Mouse (Mus musculus): ENCODE measurements at regions not wholly inside any gene's neighbourhood (a gene's known extent, or its start where the extent isn't known, plus 50 kb on each side); places are given as distances from the start of the nearest gene placed in this dataset.

GRCm38 (mm10) chr12:70547199-70547598, 94.3 kb downstream of the Tmx1 start:
- H3K27me3 ChIP-seq, result no peaks in the 10 kb centered on the region
- in situ Hi-C loops (cut with MboI; ENCODE audit: low pct_unique_long_range_greater_than_20kb), result no loop called here
- ChIA-PET CTCF (interaction anchor here (0.8 kb wide), 1 partner anchor 11 kb away, joined by 3 read pairs; no protein-coding TSS in a partner anchor), POLR2A (no interaction called here)
- DNase-seq (ENCODE audit: low read depth, low spot score) (peak; percentile 39), ATAC-seq (no peak)
- TF ChIP-seq CTCF (IDR thresholded peaks at IDR 0.05), result no peak

- no peak for TF ChIP-seq CTCF (IDR thresholded peaks at IDR 0.05)
- in situ Hi-C loops (cut with MboI; ENCODE audit: low pct_unique_long_range_greater_than_20kb), result no loop called here
- no peak for DNase-seq (ENCODE audit: low read depth, low spot score)
- H3K27me3 ChIP-seq, result no peaks in the 10 kb centered on the region
- POLR2A ChIA-PET, result no interaction called here
- no peak for ATAC-seq
- CTCF ChIA-PET, result interaction anchor here (1.4 kb wide), 1 partner anchor 10 kb away, joined by 4 read pairs; no protein-coding TSS in a partner anchor
Observed at GRCm38 (mm10) chr12:70549296-70549695, 96.4 kb downstream of the Tmx1 start.

- in situ Hi-C loops (cut with MboI; ENCODE audit: low pct_unique_long_range_greater_than_20kb), result no loop called here
- DNase-seq (ENCODE audit: low read depth, low spot score), result no peak
- H3K27me3 ChIP-seq, result no peaks in the 10 kb centered on the region
- ATAC-seq, result no peak
- TF ChIP-seq CTCF (IDR thresholded peaks at IDR 0.05), result no peak
- ChIA-PET CTCF (interaction anchor here (1.9 kb wide), 1 partner anchor 356 kb away, joined by 5 read pairs; no protein-coding TSS in a partner anchor), POLR2A (no interaction called here)
Observed at GRCm38 (mm10) chr12:70553866-70554265, 101.0 kb downstream of the Tmx1 start.

- ChIA-PET CTCF (interaction anchor here (1.9 kb wide), 1 partner anchor 356 kb away, joined by 5 read pairs; no protein-coding TSS in a partner anchor), POLR2A (no interaction called here)
- ATAC-seq (no peak), DNase-seq (ENCODE audit: low read depth, low spot score) (no peak)
- in situ Hi-C loops (cut with MboI; ENCODE audit: low pct_unique_long_range_greater_than_20kb), result no loop called here
- H3K27me3 ChIP-seq, result no peaks in the 10 kb centered on the region
- TF ChIP-seq CTCF (IDR thresholded peaks at IDR 0.05), result no peak
Observed at GRCm38 (mm10) chr12:70554586-70554985, 101.7 kb downstream of the Tmx1 start.

- DNase-seq (ENCODE audit: low read depth, low spot score) (peak; percentile 61), ATAC-seq (no peak)
- POLR2A ChIA-PET, result interaction anchor here (0.6 kb wide), 1 partner anchor 158 kb away, joined by 3 read pairs; no protein-coding TSS in a partner anchor
Observed at GRCm38 (mm10) chr12:70555723-70556122, 102.8 kb downstream of the Tmx1 start.

GRCm38 (mm10) chr12:70556820-70557219, 103.9 kb downstream of the Tmx1 start:
- ATAC-seq (no peak), DNase-seq (ENCODE audit: low read depth, low spot score) (no peak)
- POLR2A ChIA-PET, result no interaction called here
- CTCF ChIA-PET, result interaction anchor here (1.5 to 2.1 kb wide), 2 partner anchors 22 to 31 kb away, joined by 3 to 5 read pairs; no protein-coding TSS in a partner anchor
- no peak for TF ChIP-seq CTCF (IDR thresholded peaks at IDR 0.05)
- H3K27me3 ChIP-seq, result no peaks in the 10 kb centered on the region
- in situ Hi-C loops (cut with MboI; ENCODE audit: low pct_unique_long_range_greater_than_20kb), result no loop called here

More at GRCm38 (mm10) chr12:70555723-70556122, 102.8 kb downstream of the Tmx1 start:
- CTCF ChIA-PET, result interaction anchor here (1.3 to 2.1 kb wide), 2 partner anchors 23 to 26 kb away, joined by 4 to 5 read pairs; no protein-coding TSS in a partner anchor
- in situ Hi-C loops (cut with MboI; ENCODE audit: low pct_unique_long_range_greater_than_20kb), result no loop called here
- no peak for TF ChIP-seq CTCF (IDR thresholded peaks at IDR 0.05)
- no peaks in the 10 kb centered on the region for H3K27me3 ChIP-seq

GRCm38 (mm10) chr12:70563446-70563845, 110.6 kb downstream of the Tmx1 start:
- in situ Hi-C loops (cut with MboI; ENCODE audit: low pct_unique_long_range_greater_than_20kb), result no loop called here
- DNase-seq (ENCODE audit: low read depth, low spot score), result no peak
- no peaks in the 10 kb centered on the region for H3K27me3 ChIP-seq
- ChIA-PET POLR2A (no interaction called here), CTCF (no interaction called here)
- no peak for TF ChIP-seq CTCF (IDR thresholded peaks at IDR 0.05)
- ATAC-seq, result no peak

- ATAC-seq, result no peak
- TF ChIP-seq CTCF (IDR thresholded peaks at IDR 0.05), result no peak
- H3K27me3 ChIP-seq, result no peaks in the 10 kb centered on the region
- CTCF ChIA-PET, result no interaction called here
- in situ Hi-C loops (cut with MboI; ENCODE audit: low pct_unique_long_range_greater_than_20kb), result no loop called here
- no peak for DNase-seq (ENCODE audit: low read depth, low spot score)
- POLR2A ChIA-PET, result no interaction called here
Observed at GRCm38 (mm10) chr12:70575665-70576064, 122.8 kb downstream of the Tmx1 start.

- no peaks in the 10 kb centered on the region for H3K27me3 ChIP-seq
- ChIA-PET CTCF (interaction anchor here (1.6 kb wide), 1 partner anchor 21 kb away, joined by 5 read pairs; no protein-coding TSS in a partner anchor), POLR2A (no interaction called here)
- in situ Hi-C loops (cut with MboI; ENCODE audit: low pct_unique_long_range_greater_than_20kb), result no loop called here
- ATAC-seq (no peak), DNase-seq (ENCODE audit: low read depth, low spot score) (no peak)
- no peak for TF ChIP-seq CTCF (IDR thresholded peaks at IDR 0.05)
Observed at GRCm38 (mm10) chr12:70577769-70578168, 124.9 kb downstream of the Tmx1 start.

GRCm38 (mm10) chr12:70579328-70579905, 126.5 kb downstream of the Tmx1 start:
- CTCF ChIA-PET, result interaction anchor here (1.6 kb wide), 1 partner anchor 23 kb away, joined by 5 read pairs; no protein-coding TSS in a partner anchor
- POLR2A ChIA-PET, result interaction anchor here (0.5 to 0.7 kb wide), 2 partner anchors 112 to 263 kb away, joined by 3 to 4 read pairs; no protein-coding TSS in a partner anchor
- DNase-seq (ENCODE audit: low read depth, low spot score), result no peak

GRCm38 (mm10) chr12:70586181-70586580, 133.3 kb downstream of the Tmx1 start:
- H3K27me3 ChIP-seq, result no peaks in the 10 kb centered on the region
- TF ChIP-seq CTCF (IDR thresholded peaks at IDR 0.05), result no peak
- ChIA-PET POLR2A (interaction anchor here (0.7 to 1.3 kb wide), 2 partner anchors 89 to 283 kb away, joined by 3 to 5 read pairs; no protein-coding TSS in a partner anchor), CTCF (interaction anchor here (1.0 to 2.1 kb wide), 3 partner anchors 27 to 324 kb away, joined by 3 to 8 read pairs (median 5); no protein-coding TSS in a partner anchor)
- ATAC-seq (no peak), DNase-seq (ENCODE audit: low read depth, low spot score) (no peak)
- in situ Hi-C loops (cut with MboI; ENCODE audit: low pct_unique_long_range_greater_than_20kb), result no loop called here

More at GRCm38 (mm10) chr12:70579328-70579905, 126.5 kb downstream of the Tmx1 start:
- in situ Hi-C loops (cut with MboI; ENCODE audit: low pct_unique_long_range_greater_than_20kb), result no loop called here
- no peak for ATAC-seq
- no peak for TF ChIP-seq CTCF (IDR thresholded peaks at IDR 0.05)
- H3K27me3 ChIP-seq, result no peaks in the 10 kb centered on the region
